Mouse (Mus musculus): ENCODE measurements around the gene Gm3045.

Gm3045 gene

GRCm38 (mm10) chr13:56438211-56439075, 12.0 kb downstream of the Gm3045 start, which contains the start of gene Slc25a48:
Gene Slc25a48, plus strand, starts transcription at chr13:56438355.
- DNase-seq = peak; percentile 55 to 70

- DNase-seq = no peak
Observed at GRCm38 (mm10) chr13:56443411-56443810, 17.0 kb downstream of the Gm3045 start.

- no peak for DNase-seq
Observed at GRCm38 (mm10) chr13:56444112-56444511, 17.7 kb downstream of the Gm3045 start.

GRCm38 (mm10) chr13:56444996-56445395, 18.6 kb downstream of the Gm3045 start:
- no peak for DNase-seq

GRCm38 (mm10) chr13:56449239-56450030, 23.0 kb downstream of the Gm3045 start:
- DNase-seq = peak; percentile 42 to 57

- no peak for DNase-seq
Observed at GRCm38 (mm10) chr13:56450035-56450434, 23.6 kb downstream of the Gm3045 start.

GRCm38 (mm10) chr13:56458001-56458400, 31.6 kb downstream of the Gm3045 start:
- no peak for DNase-seq

- DNase-seq = no peak
Observed at GRCm38 (mm10) chr13:56461460-56461859, 35.1 kb downstream of the Gm3045 start.

- no peak for DNase-seq
Observed at GRCm38 (mm10) chr13:56462791-56463190, 36.4 kb downstream of the Gm3045 start.

- DNase-seq = no peak
Observed at GRCm38 (mm10) chr13:56463261-56463660, 36.9 kb downstream of the Gm3045 start.

GRCm38 (mm10) chr13:56463750-56464149, 37.4 kb downstream of the Gm3045 start:
- DNase-seq = no peak

GRCm38 (mm10) chr13:56467786-56468185, 41.4 kb downstream of the Gm3045 start:
- no peak for DNase-seq

- no peak for DNase-seq
Observed at GRCm38 (mm10) chr13:56468536-56468935, 42.1 kb downstream of the Gm3045 start.

- peak in 1 of 2 experiments; percentile 35 for DNase-seq
Observed at GRCm38 (mm10) chr13:56471211-56471610, 44.8 kb downstream of the Gm3045 start.

GRCm38 (mm10) chr13:56471951-56472350, 45.6 kb downstream of the Gm3045 start:
- DNase-seq = peak; percentile 58 to 76

GRCm38 (mm10) chr13:56472661-56473060, 46.3 kb downstream of the Gm3045 start:
- DNase-seq = no peak

GRCm38 (mm10) chr13:56475363-56475762, 49.0 kb downstream of the Gm3045 start:
- DNase-seq = peak; percentile 56 to 63

- DNase-seq = no peak
Observed at GRCm38 (mm10) chr13:56476790-56477189, 50.4 kb downstream of the Gm3045 start.

GRCm38 (mm10) chr13:56477271-56477670, 50.9 kb downstream of the Gm3045 start:
- DNase-seq = no peak

GRCm38 (mm10) chr13:56478027-56478426, 51.6 kb downstream of the Gm3045 start:
- DNase-seq = peak in 1 of 2 experiments; percentile 29

GRCm38 (mm10) chr13:56482146-56482545, 55.8 kb downstream of the Gm3045 start, which contains the start of gene Il9:
Gene Il9, minus strand, starts transcription at chr13:56482246.
- DNase-seq = no peak

Measured in kidney, postnatal 4 days (tissue).